Mouse (Mus musculus) liver, adult (tissue): ENCODE results near the gene Psd4.

Source experiments
- GATA4 ChIP-seq: IDR thresholded peaks from 2 replicates; pipeline ENCODE4 v1.6.1; 2014; ENCODE audit warnings: mild to moderate bottlenecking, low read length; ENCODE audit not compliant: insufficient replicate concordance

Psd4 gene

GRCm38 (mm10) chr2:24413172-24413571, 45.8 kb downstream of the Psd4 start:
- no peak for TF ChIP-seq GATA4

GRCm38 (mm10) chr2:24413677-24414076, 46.3 kb downstream of the Psd4 start:
- TF ChIP-seq GATA4, result no peak

GRCm38 (mm10) chr2:24416668-24417067, 49.3 kb downstream of the Psd4 start:
- TF ChIP-seq GATA4, result no peak

- TF ChIP-seq GATA4, result no peak
Measured at GRCm38 (mm10) chr2:24417106-24417505, 49.7 kb downstream of the Psd4 start.

GRCm38 (mm10) chr2:24417564-24417963, 50.2 kb downstream of the Psd4 start:
- no peak for TF ChIP-seq GATA4

- no peak for TF ChIP-seq GATA4
Measured at GRCm38 (mm10) chr2:24421211-24421863, 54.0 kb downstream of the Psd4 start.

- no peak for TF ChIP-seq GATA4
Measured at GRCm38 (mm10) chr2:24422815-24423214, 55.4 kb downstream of the Psd4 start.

GRCm38 (mm10) chr2:24425630-24426029, 58.2 kb downstream of the Psd4 start:
- no peak for TF ChIP-seq GATA4

- no peak for TF ChIP-seq GATA4
Measured at GRCm38 (mm10) chr2:24427866-24428675, 60.7 kb downstream of the Psd4 start.

GRCm38 (mm10) chr2:24429806-24430205, 62.4 kb downstream of the Psd4 start:
- TF ChIP-seq GATA4, result no peak

- TF ChIP-seq GATA4, result no peak
Measured at GRCm38 (mm10) chr2:24434670-24435069, 67.3 kb downstream of the Psd4 start.

- TF ChIP-seq GATA4, result no peak
Measured at GRCm38 (mm10) chr2:24435699-24436098, 68.3 kb downstream of the Psd4 start.

- TF ChIP-seq GATA4, result no peak
Measured at GRCm38 (mm10) chr2:24440056-24440455, 72.7 kb downstream of the Psd4 start.

- TF ChIP-seq GATA4, result no peak
Measured at GRCm38 (mm10) chr2:24441899-24442298, 74.5 kb downstream of the Psd4 start.

GRCm38 (mm10) chr2:24442303-24442925, 75.0 kb downstream of the Psd4 start:
- TF ChIP-seq GATA4, result no peak

GRCm38 (mm10) chr2:24443256-24443790, 75.9 kb downstream of the Psd4 start:
- TF ChIP-seq GATA4, result no peak
